Mouse (Mus musculus) G1E-ER4 (cell line): ENCODE results near the gene Dach1. TPM values are rescaled to one million over a fixed set of nuclear protein-coding genes. Genes with fewer than 3 reads are reported as not detected.

Experiments
- GATA1 ChIP-seq: IDR thresholded peaks from one replicate; pipeline ENCODE4 v1.8.0; 2012; ENCODE audit warnings: low read length, inconsistent platforms
- polyA plus RNA-seq: library from polyadenylated mRNA; stranded (reverse); fragments of >175 nt; gene quantifications from 2 replicates; pipeline ENCODE4 v1.2.3, GENCODE M21; 2012

Gene Dach1
- polyA plus RNA-seq, 1 experiment, result not detected

GRCm38 (mm10) chr14:98073421-98074080, 96.0 kb downstream of the Dach1 start:
- TF ChIP-seq GATA1, result no peak

DNA sequence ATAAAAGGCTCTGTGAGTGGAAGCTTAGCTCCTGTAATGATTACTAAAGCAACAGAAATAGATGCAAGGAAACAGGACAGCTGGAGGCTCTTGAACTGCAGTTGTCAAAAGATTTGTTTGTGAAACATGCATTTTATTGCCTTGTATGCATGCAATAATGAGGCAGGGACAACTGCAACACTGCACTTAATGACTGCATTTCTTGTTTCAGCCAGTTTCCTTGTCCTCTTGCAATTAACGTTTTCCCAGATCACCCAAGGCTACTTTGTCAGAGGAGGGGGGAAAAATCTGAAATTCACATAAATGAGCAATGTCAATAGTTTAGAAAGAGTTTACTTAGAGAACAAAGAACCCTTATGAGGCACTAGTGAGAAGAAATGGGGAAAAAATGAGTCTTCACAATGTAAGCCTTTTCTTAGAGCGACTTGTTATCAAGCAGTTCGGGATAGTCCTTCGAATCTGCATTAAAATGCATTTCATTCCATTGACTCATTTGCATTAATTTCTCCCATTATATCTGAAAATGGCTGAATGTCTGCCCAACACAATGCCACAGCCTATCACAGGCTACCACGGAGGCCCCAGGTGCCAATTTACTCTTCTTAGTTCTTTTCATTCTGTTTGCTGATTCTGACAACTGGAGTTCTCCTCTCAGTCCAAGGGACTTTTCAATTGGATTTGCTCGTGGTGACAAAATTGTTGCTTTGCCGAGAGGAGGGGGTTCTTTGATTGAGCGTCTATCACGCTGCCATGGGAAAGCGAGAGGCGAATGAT, 96.7 kb downstream of the Dach1 start:
- TF ChIP-seq GATA1, result no peak

DNA sequence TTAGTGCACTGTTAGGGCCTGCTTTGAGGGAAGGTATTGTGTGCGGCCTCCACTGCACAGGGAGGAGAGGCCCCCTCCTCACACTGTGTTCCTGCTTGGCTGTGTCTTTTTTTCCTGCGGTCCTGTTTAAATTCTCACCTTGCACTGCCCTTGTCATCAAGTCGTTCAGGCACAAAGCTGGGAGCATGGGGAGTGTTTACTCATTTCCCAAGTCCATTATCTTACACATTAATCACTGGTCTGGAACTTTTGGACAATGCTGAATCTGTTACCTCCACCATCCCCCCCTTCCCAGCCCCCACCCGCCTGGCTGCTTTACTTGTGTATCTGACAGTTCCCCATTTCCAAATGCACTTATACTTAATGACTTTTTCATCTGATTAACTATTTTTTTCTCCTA, 97.7 kb downstream of the Dach1 start:
- no peak for TF ChIP-seq GATA1

GRCm38 (mm10) chr14:98067273-98067905, 102.2 kb downstream of the Dach1 start:
- TF ChIP-seq GATA1, result no peak

- no peak for TF ChIP-seq GATA1
Observed at GRCm38 (mm10) chr14:98064190-98064589, 105.4 kb downstream of the Dach1 start.

- no peak for TF ChIP-seq GATA1
Observed at GRCm38 (mm10) chr14:98049329-98049728, 120.2 kb downstream of the Dach1 start.

- TF ChIP-seq GATA1, result no peak
Observed at GRCm38 (mm10) chr14:98048403-98048802, 121.2 kb downstream of the Dach1 start.

GRCm38 (mm10) chr14:98047670-98048069, 121.9 kb downstream of the Dach1 start:
- no peak for TF ChIP-seq GATA1

DNA sequence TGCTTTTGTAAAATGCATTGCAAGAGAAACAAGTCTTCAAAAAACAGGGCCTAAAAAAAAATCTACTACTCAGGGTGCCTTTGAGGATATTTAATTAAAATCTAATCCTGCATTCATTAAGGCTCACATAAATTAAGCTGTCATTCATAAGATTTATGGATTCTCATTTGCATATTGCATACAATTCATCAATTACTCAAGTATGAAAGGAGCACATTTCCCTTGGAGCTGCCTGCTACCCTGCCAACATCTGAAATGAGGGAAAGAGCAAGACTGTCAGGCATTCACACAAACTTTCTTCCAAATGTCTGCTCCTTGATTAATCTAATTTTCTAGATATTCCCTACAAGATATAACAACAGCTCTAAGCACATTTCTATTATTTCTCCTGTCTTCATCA, 122.6 kb downstream of the Dach1 start:
- TF ChIP-seq GATA1, result no peak

GRCm38 (mm10) chr14:98038524-98038923, 131.0 kb downstream of the Dach1 start:
- TF ChIP-seq GATA1, result no peak

DNA sequence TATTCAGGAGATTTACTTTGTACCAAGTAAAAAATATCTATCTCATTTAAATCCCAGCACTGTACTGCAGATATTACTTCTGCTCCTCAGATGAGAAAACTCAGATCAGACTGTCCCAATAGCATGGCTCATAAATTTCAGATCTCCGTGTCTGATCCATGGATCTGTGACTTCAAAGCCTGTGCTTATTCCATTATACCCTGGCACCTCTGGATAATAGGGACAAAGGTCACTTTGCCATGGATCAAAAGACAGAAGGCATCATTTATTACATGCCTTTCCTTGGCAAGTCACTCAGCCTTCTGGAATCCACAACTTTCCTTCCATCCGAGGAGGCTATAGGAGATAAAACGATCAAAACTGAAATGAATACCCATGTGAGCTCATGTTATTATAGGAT, 132.4 kb downstream of the Dach1 start:
- TF ChIP-seq GATA1, result no peak

GRCm38 (mm10) chr14:98035261-98035660, 134.3 kb downstream of the Dach1 start:
- no peak for TF ChIP-seq GATA1

DNA sequence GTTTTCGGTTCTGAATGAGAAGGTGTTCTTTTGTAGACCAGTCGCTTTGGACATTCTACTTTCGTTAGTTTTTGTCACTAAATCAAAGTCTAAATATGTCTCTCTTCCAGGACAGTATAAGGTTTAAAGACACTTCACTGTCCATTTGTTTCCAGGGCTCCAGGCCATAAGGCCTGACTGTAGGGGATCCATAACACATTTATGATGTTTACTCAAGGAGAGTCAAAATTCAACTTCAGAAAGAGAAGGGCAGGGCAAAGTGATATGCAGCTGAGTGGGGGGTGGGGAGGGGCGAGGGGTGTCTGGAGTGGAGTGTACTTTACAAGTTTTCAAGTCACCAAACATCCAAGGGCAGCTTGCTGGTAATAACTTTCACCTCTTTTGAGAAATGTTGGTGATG, 146.0 kb downstream of the Dach1 start:
- TF ChIP-seq GATA1, result no peak

DNA sequence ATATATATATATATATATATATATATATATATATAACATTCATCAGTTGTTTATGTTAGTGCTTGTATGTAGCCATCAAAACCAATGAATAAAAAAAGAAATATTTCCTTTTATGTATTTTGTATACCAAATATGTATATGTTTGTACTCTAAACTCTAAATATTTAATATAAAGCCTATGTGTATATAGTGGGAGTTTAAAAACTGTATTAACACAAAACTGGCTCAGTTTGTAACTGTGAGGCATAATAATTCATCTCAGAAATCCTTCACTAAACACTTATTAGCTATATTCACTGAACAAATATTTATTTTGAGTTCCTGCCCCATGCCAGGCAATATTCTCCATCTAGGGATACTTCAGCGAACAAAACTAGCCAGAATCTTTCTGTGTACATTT, 155.5 kb downstream of the Dach1 start:
- no peak for TF ChIP-seq GATA1

DNA sequence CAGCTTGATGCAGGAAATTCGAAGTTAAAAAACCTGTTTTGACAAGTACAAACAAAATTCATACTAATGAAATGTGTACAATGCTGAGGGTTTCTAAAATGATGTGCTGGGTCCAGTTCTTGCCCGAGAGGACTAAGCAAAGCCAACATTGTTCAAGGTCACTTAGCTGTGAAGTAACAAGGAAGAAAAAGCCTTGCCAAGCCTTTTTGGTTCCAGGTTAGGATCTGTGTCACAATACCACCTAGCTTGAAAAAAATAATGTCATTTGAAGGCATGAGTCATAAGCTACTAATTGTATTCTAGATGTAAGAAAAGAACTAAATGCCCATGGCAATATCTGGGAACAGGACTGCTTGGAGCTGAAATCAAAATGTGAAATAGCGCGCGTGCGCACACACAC, 161.1 kb downstream of the Dach1 start:
- TF ChIP-seq GATA1, result no peak

- no peak for TF ChIP-seq GATA1
Observed at GRCm38 (mm10) chr14:98002021-98002680, 167.4 kb downstream of the Dach1 start.
